Mouse (Mus musculus) spleen, adult 2 months (tissue): ENCODE results near the gene Myo3b. TPM values are rescaled to one million over a fixed set of nuclear protein-coding genes. Genes with fewer than 3 reads are reported as not detected.

Source experiments
- DNase-seq, 2 experiments: peaks; one replicate each; pipeline versions ENCODE4 v3.0.0 to v3.0.0-alpha.2; 2012 to 2021; ENCODE audit warnings: low spot score in 2 of 2, low read depth in 1 of 2
- H3K27ac ChIP-seq: fragments of 200-500 bp; 2 replicates; pipeline ENCODE4 v1.5.1; 2012; ENCODE audit warnings: low read length, inconsistent platforms; ENCODE audit not compliant: insufficient read depth
- H3K27me3 ChIP-seq: fragments of 200-500 bp; 2 replicates; pipeline ENCODE4 v1.6.1; 2012; ENCODE audit warnings: mild to moderate bottlenecking, moderate library complexity, low read length, inconsistent platforms; ENCODE audit not compliant: control insufficient read depth, insufficient read depth
- H3K36me3 ChIP-seq: fragments of 200-500 bp; 2 replicates; pipeline ENCODE4 v1.6.1; 2012; ENCODE audit warnings: mild to moderate bottlenecking, low read length, inconsistent platforms; ENCODE audit not compliant: control insufficient read depth, insufficient read depth
- H3K4me1 ChIP-seq: fragments of 200-500 bp; 2 replicates; pipeline ENCODE4 v1.6.1; 2011; ENCODE audit warnings: inconsistent platforms; ENCODE audit not compliant: control insufficient read depth, insufficient read depth, insufficient read length
- H3K4me3 ChIP-seq: fragments of 200-500 bp; 2 replicates; pipeline ENCODE4 v1.5.1; 2011; ENCODE audit warnings: mild to moderate bottlenecking, inconsistent platforms; ENCODE audit not compliant: insufficient read depth, insufficient read length; ENCODE audit errors: extremely low read depth
- CTCF ChIP-seq: fragments of 200-500 bp; IDR thresholded peaks from 2 replicates; pipeline ENCODE4 v1.5.1; 2011; ENCODE audit warnings: mild to moderate bottlenecking, inconsistent platforms; ENCODE audit not compliant: insufficient read depth, insufficient read length, insufficient replicate concordance; ENCODE audit errors: extremely low read depth
- POLR2A ChIP-seq: fragments of 200-500 bp; IDR thresholded peaks from 2 replicates; pipeline ENCODE4 v1.6.1; 2011; ENCODE audit warnings: low read depth, low read length, inconsistent platforms
- WGBS: fragments of 180-500 bp; shearing (Covaris S2); methylation state at CpG from one replicate; pipeline ENCODE4 v1.1.7; 2018; 5-methylcytosine and 5-hydroxymethylcytosine counted together
- polyA plus RNA-seq: library from polyadenylated mRNA; depleted of rRNA; stranded (reverse); fragments of >200 nt; gene quantifications from 2 replicates; pipeline ENCODE4 v1.2.3, GENCODE M21; 2012

Gene Myo3b
- polyA plus RNA-seq, 1 experiment: 0.20 TPM

DNA sequence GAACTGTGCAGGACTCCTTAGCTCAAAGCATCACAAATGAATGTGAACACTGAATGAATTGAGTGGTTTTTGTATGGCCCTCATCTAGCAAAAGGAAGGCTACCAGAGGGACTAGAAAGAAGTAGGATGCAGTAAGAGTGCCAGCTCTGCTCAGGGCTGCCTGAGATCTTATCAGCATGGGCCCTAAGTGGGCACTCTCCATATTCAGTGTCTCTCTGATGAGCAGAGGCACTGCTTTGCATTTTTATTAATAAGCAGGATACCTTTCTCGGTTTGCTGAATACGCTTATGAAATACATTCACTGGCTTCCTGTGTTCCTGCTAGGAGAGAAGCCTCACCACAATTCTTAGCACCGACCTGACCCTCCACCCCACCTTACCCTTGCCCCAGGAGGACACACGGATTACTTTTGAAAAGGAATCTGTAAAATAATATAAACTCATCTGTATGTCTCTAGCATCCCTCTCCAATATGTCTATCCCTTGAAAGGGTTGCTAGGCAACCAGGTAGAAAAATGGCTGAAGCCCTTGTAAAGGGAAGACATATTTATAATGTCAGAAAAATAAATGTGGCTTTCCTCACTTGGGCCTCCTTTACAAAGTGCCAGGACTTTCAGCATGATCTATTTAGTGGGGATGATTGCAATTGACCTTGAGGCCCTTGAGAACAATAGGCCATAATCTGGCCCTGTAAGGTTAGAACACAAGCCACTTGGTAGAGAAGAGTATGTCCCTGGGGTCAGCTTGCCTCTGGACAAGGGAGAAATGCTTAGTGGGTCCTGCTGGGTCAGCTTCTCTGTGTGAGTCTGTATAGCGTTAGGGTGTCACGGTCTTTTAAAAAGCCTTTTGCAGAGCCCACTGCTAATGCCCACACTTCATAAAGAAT, 138.1 kb downstream of the Myo3b start:
- H3K4me1 ChIP-seq: no peaks in the 10 kb centered on the region
- H3K27me3 ChIP-seq: no peaks in the 10 kb centered on the region
- H3K4me3 ChIP-seq: no peak overlapping the region
- H3K36me3 ChIP-seq: no peaks in the 10 kb centered on the region
- DNase-seq: no peak
- WGBS: 86% methylated on average over 6 of the region's 6 CpGs
- no peak overlapping the region for H3K27ac ChIP-seq
- no peak for TF ChIP-seq POLR2A
- TF ChIP-seq CTCF: no peak

DNA sequence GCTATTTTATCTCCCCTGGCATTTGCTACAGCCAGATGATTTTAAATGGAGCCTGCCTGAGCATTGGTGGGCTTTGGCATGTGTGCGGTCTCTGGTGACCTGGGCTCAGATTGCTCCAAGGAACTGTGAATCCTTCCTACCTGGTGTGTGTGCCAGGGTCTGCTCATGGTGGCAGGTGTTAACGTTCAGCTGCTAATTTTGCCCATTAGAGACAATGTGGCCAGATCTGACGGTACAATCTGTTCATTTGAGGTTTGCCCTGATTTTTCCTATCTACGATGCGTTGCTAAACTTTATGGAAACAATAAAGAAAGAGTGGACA, 138.7 kb downstream of the Myo3b start:
- 91% methylated on average over 5 of the region's 5 CpGs for WGBS

DNA sequence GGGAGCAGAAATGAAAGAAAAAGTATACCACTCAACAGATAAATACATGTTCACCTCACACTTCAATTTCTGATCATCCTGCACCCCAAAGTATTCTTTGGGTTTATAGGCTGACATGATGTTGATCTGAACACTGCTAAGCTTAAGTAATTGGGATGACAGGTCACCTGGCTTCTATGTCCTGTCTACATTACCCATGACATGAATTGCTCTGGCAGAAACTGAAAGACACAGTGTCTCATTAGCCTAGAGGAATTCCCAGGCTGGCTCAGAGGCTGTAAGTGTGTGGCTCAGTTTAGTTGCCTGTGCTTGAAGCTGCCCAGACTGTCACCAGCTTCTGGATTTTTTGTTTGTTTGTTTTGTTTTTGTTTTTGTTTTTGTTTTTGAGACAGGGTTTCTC, 139.3 kb downstream of the Myo3b start:
- DNase-seq: no peak
- H3K4me3 ChIP-seq: no peak overlapping the region
- TF ChIP-seq CTCF: no peak
- no peak for TF ChIP-seq POLR2A
- no peak overlapping the region for H3K27ac ChIP-seq
- no peaks in the 10 kb centered on the region for H3K27me3 ChIP-seq
- H3K4me1 ChIP-seq: no peaks in the 10 kb centered on the region
- H3K36me3 ChIP-seq: no peaks in the 10 kb centered on the region

More for the DNA sequence above, 138.7 kb downstream of the Myo3b start:
- TF ChIP-seq CTCF: no peak
- no peak for TF ChIP-seq POLR2A
- DNase-seq: no peak
- no peak overlapping the region for H3K27ac ChIP-seq
- no peaks in the 10 kb centered on the region for H3K36me3 ChIP-seq
- no peaks in the 10 kb centered on the region for H3K27me3 ChIP-seq
- H3K4me3 ChIP-seq: no peak overlapping the region
- no peaks in the 10 kb centered on the region for H3K4me1 ChIP-seq

DNA sequence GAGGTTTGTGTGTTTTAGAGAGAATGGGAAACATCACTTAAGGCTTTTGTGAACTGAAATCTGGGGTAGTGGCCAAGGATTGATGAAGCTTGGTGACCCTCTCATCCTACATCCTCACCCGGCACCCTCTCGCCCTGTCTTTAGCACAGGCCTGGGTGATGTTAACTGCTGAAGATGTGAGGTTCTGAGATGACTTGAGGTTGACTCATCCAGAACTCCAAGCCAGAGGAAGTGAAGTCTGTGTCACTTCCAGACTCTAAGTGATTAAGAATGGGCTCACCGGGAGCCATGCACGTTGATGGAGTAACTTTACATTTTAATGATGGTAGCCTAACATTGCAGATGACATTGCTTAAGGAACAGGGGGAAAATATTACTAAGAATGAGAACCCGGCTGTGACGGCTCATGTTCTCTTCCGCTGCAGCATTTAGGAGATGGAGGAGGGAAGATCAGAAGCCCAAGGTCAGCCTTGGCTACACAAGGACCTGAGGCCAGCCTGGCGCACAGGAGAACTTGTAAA, 143.3 kb downstream of the Myo3b start:
- WGBS: 88% methylated on average over 8 of the region's 8 CpGs

DNA sequence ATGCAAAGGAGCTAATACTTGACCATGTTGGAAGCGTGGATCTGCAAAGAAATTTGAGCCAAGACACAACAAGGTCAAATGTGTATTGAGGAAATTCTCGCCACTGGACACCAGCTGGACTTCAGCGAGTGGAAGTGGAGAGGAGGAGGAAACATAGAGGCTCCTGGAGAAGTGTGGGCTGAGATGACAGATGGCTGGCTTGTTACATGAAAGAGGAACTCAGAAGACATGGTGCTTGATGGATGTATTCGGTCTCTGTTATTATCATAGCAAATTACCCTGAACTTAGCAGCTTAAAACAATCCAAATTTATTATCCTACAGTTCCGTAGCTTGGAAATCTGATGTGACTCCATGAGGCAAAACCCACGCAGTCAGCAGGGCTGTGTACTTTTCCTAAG, 148.1 kb downstream of the Myo3b start:
- Histone ChIP-seq H3K4me1 (no peaks in the 10 kb centered on the region), H3K4me3 (no peak overlapping the region), H3K27ac (no peak overlapping the region), H3K27me3 (no peaks in the 10 kb centered on the region), H3K36me3 (no peaks in the 10 kb centered on the region)
- WGBS: 60% methylated on average over 6 of the region's 6 CpGs
- no peak for DNase-seq
- TF ChIP-seq CTCF: no peak
- no peak for TF ChIP-seq POLR2A

More for the DNA sequence above, 143.3 kb downstream of the Myo3b start:
- no peak for DNase-seq
- no peaks in the 10 kb centered on the region for H3K36me3 ChIP-seq
- no peak overlapping the region for H3K4me3 ChIP-seq
- TF ChIP-seq CTCF (no peak), POLR2A (no peak)
- H3K27me3 ChIP-seq: no peaks in the 10 kb centered on the region
- no peaks in the 10 kb centered on the region for H3K4me1 ChIP-seq
- H3K27ac ChIP-seq: no peak overlapping the region

DNA sequence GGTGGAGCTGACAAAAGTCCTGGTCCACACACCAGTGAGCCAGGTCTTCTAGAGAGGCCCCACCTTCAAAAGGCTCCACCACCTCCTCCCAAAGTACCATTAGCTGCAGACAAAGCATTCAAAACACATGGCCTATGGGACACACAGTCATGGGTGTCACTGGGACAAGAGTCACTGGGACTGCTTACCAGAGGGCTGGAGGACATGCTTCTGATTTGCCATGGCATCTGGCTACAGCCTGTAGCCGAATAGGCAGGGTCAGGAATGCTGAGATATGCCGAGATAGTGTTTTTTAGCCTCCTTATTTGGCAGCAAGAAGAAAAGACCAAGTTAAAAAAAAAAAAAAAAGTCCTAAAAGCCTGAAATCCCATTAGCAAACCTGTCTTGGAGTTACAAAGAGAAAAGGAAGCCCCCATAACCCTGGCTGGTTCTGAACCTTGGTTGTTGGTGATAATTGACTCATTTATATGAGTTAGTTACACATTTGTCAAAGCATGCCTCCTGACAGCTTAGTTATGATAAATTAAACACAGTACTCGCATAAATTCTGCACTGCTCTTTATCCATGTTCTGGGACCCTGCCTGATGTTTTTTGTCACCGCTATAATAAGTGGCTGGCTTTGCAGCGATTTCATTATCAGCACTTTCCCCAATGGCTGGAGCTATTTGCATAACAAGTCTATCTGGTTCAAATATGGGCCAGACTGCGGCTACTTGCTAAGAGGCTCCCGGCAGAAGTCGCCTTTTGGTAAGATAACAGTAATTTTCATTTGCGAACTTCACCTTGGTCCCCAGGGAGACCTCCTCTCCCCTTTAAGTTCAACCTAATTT, 156.7 kb downstream of the Myo3b start:
- no peak overlapping the region for H3K27ac ChIP-seq
- no peak for DNase-seq
- WGBS: 82% methylated on average over 9 of the region's 9 CpGs
- TF ChIP-seq POLR2A: no peak
- TF ChIP-seq CTCF: no peak
- no peaks in the 10 kb centered on the region for H3K4me1 ChIP-seq
- no peaks in the 10 kb centered on the region for H3K27me3 ChIP-seq
- no peaks in the 10 kb centered on the region for H3K36me3 ChIP-seq
- no peak overlapping the region for H3K4me3 ChIP-seq
